Mouse (Mus musculus): ENCODE data around the gene Il9r.
A peak's percentile ranks its signal among the peaks of the same experiment; 100 is the strongest.

GRCm38 (mm10) chr11:32238093-32238860, 38.2 kb upstream of the Il9r start:
- TF ChIP-seq CTCF (IDR thresholded peaks at IDR 0.05; ENCODE audit: low read depth, low read length) = peak; percentile 96
- TF ChIP-seq TAL1 (conservative IDR thresholded peaks at IDR 0.05; ENCODE audit: low read depth, low read length) = no peak
- TF ChIP-seq GATA2 (IDR thresholded peaks at IDR 0.05; ENCODE audit: borderline replicate concordance, low read depth, low read length) = no peak

Measured in G1E (cell line).